Mouse (Mus musculus): ENCODE results near the gene Hnrnpa1.
A peak's percentile ranks its signal among the peaks of the same experiment; 100 is the strongest.
"Not testable (repeated sequence)": the region's sequence is repeated elsewhere in the genome, so short reads cannot be mapped to it uniquely, and the experiment has no call there.

Gene Hnrnpa1

GRCm38 (mm10) chr15:103272419-103273279 is 32.4 kb downstream of the Hnrnpa1 start, which contains the start of gene Copz1:
TSS of gene Copz1 (plus strand) at chr15:103272714.
- DNase-seq (ENCODE audit: low read depth, low spot score): peak; percentile 96

GRCm38 (mm10) chr15:103275943-103276342 is 35.7 kb downstream of the Hnrnpa1 start:
- not testable (repeated sequence) for DNase-seq (ENCODE audit: low read depth, low spot score)

- DNase-seq (ENCODE audit: low read depth, low spot score): no peak
Observed at GRCm38 (mm10) chr15:103277949-103278348, 37.7 kb downstream of the Hnrnpa1 start.

GRCm38 (mm10) chr15:103279750-103280149 is 39.5 kb downstream of the Hnrnpa1 start:
- DNase-seq (ENCODE audit: low read depth, low spot score): peak; percentile 67

- DNase-seq (ENCODE audit: low read depth, low spot score): peak; percentile 65
Observed at GRCm38 (mm10) chr15:103280817-103281464, 40.7 kb downstream of the Hnrnpa1 start.

GRCm38 (mm10) chr15:103281465-103282205 is 41.4 kb downstream of the Hnrnpa1 start:
- DNase-seq (ENCODE audit: low read depth, low spot score): no peak

GRCm38 (mm10) chr15:103284066-103284465 is 43.8 kb downstream of the Hnrnpa1 start:
- peak; percentile 25 for DNase-seq (ENCODE audit: low read depth, low spot score)

- no peak for DNase-seq (ENCODE audit: low read depth, low spot score)
Observed at GRCm38 (mm10) chr15:103284647-103285046, 44.4 kb downstream of the Hnrnpa1 start.

GRCm38 (mm10) chr15:103285778-103286417 is 45.7 kb downstream of the Hnrnpa1 start:
- no peak for DNase-seq (ENCODE audit: low read depth, low spot score)

- DNase-seq (ENCODE audit: low read depth, low spot score): no peak
Observed at GRCm38 (mm10) chr15:103289600-103289999, 49.4 kb downstream of the Hnrnpa1 start.

GRCm38 (mm10) chr15:103290417-103290816 is 50.2 kb downstream of the Hnrnpa1 start:
- no peak for DNase-seq (ENCODE audit: low read depth, low spot score)

- no peak for DNase-seq (ENCODE audit: low read depth, low spot score)
Observed at GRCm38 (mm10) chr15:103290843-103291242, 50.6 kb downstream of the Hnrnpa1 start.

- DNase-seq (ENCODE audit: low read depth, low spot score): no peak
Observed at GRCm38 (mm10) chr15:103292673-103293345, 52.6 kb downstream of the Hnrnpa1 start.

GRCm38 (mm10) chr15:103293375-103293774 is 53.1 kb downstream of the Hnrnpa1 start:
- DNase-seq (ENCODE audit: low read depth, low spot score): no peak

- no peak for DNase-seq (ENCODE audit: low read depth, low spot score)
Observed at GRCm38 (mm10) chr15:103294649-103295048, 54.4 kb downstream of the Hnrnpa1 start.

GRCm38 (mm10) chr15:103295851-103296250 is 55.6 kb downstream of the Hnrnpa1 start:
- no peak for DNase-seq (ENCODE audit: low read depth, low spot score)
